Mouse (Mus musculus) kidney, adult 9 months (tissue): ENCODE measurements around the gene Rbms3.
A peak's percentile ranks its signal among the peaks of the same experiment; 100 is the strongest.

ENCODE experiments used
- DNase-seq: peaks from one replicate; pipeline ENCODE4 v3.0.0; 2022

Rbms3 gene

DNA sequence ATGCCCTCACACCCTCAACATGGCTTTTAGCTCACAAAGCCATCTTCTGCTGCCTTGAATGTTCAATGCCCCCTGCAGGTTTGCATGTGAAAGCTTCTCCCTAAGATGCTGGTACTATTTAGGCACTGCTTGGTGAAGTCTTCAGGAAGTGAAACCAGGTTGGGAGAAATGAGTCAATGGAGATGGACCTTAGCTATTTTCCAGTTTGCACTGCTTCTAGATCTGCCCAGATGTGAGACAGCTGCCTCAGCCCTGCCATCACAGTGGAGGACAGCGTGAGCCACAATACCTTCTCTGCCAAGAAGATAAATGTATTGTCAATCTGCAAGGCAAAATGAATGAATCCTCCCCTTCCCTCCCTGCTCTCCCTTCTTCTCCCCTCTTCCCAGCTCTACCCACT lies 599.8 kb downstream of the Rbms3 start:
- DNase-seq, result no peak

GRCm38 (mm10) chr9:117028586-117028985 lies 601.1 kb downstream of the Rbms3 start:
- no peak for DNase-seq

GRCm38 (mm10) chr9:117022086-117022485 lies 607.6 kb downstream of the Rbms3 start:
- DNase-seq, result no peak

DNA sequence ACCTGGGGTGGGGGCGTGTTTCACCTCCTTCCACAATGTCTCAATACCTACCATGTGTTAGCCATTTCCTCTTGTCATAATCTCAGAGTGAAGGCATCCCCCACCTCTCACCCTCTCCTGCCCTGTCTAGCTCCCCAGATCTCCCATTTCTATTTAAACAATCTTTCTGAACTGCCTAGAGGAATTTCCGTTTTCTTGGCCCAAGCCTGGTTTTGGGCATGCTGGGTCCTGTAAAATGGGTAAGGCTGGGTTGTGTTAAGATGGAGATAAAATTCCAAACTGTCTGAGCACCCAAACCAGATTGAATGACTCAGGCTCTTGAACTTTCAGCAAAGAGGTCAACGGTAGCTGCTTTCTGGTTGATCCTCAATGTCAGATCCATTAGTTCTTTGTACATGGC lies 608.2 kb downstream of the Rbms3 start:
- no peak for DNase-seq

DNA sequence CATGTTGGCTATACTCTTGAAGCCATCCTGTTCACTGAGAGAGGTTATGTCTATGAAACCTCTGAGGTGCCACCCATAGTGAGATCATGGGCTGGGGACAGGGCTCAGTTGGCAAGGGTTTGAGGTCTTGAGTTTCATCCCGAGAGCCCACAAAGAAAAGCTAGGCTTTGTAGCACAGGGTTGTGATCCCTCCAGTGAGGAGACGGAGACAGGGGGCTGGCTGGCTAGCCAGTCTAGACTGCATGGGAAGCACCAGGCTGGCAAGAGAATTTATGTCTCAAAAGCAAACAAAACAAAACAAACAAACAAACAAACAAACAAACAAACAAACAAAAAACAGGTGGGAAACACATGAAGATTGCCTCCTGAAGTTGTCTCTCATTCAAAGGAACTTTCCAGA lies 609.5 kb downstream of the Rbms3 start:
- no peak for DNase-seq

GRCm38 (mm10) chr9:117018741-117019163 lies 611.0 kb downstream of the Rbms3 start:
- DNase-seq, result peak; percentile 80

GRCm38 (mm10) chr9:117018301-117018700 lies 611.4 kb downstream of the Rbms3 start:
- DNase-seq, result no peak

GRCm38 (mm10) chr9:117016605-117017319 lies 613.0 kb downstream of the Rbms3 start:
- no peak for DNase-seq

GRCm38 (mm10) chr9:117013386-117013785 lies 616.3 kb downstream of the Rbms3 start:
- no peak for DNase-seq

DNA sequence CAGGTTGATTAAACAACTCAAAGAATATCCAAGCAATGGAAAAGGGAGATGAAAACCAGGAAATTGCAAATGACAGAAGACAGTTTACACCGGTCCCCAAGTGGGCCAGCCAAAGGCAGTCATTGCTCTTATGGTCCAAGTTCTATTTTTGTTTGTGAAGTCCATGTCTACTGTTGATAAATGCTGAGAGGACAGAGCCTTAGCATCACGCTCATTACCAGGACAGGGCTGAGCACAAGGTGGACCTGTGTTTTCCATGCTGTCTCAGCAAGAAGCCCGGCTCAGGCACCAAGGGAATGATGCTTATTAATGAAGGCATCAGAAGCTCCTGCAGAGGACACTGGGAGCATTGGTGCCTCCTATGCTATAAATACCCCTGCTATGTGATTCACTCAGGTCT lies 618.9 kb downstream of the Rbms3 start:
- DNase-seq, result no peak

DNA sequence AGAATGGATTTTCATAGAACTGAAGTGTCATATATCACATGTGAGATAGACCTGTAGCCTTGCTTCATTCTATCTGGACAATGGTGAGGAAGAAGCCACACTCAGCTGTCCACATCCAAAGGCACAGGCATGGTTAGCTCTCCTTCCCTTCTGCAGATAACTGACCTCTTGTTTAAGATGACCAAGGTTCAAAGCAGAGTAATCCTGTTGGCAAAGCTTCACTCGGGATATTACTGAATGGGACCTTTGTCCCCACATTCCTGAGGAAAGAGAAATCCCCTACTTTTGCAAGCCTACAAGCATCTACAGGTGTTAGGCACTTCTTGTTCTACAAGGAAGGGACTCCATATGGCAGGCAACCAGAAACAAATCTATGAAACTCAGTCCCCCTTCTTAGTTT lies 621.5 kb downstream of the Rbms3 start:
- peak; percentile 46 for DNase-seq

- peak; percentile 15 for DNase-seq
These were observed 627.6 kb downstream of the Rbms3 start for GRCm38 (mm10) chr9:117002083-117002482.

DNA sequence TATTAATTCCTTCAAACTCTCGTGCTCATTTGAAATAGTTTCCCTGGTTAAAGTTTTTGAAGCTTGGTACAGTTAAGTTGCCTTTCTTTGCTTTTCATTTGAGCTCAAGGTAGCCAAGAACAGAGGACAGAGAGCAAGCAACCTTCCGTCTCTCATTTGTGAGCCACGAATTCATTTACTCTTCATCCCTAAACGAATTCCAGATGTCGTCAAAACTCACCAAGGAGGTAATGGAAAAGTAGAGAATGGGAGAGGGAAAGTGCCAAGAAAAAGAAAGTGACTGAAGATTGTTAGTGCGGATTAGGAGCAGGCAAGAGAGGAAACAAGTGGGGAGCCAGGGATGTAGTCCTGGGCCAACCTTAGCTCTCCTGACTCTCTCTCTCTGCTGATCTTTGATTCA lies 630.5 kb downstream of the Rbms3 start:
- DNase-seq, result no peak

DNA sequence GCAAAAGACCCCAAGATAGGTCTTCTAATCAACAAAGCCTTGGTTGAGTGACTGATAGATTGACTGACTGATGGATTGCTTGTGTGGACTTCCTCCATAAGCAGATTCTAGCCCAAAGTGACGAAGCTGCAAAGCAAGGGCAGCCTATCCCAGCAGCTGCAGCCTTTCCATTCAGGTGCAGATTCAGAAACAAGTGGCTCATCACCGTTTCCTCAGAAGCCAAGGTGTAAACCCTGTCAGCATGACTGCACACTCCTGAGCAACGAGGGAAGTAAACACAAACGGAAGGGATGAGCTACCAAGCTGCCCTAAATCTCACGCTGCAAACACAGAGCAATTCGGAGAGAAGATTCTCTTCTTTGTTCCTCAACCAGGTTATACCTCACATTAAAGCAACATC lies 639.4 kb downstream of the Rbms3 start:
- DNase-seq, result no peak

- no peak for DNase-seq
These were observed 648.9 kb downstream of the Rbms3 start for GRCm38 (mm10) chr9:116980801-116981200.

GRCm38 (mm10) chr9:116977428-116977827 lies 652.3 kb downstream of the Rbms3 start:
- DNase-seq, result no peak

DNA sequence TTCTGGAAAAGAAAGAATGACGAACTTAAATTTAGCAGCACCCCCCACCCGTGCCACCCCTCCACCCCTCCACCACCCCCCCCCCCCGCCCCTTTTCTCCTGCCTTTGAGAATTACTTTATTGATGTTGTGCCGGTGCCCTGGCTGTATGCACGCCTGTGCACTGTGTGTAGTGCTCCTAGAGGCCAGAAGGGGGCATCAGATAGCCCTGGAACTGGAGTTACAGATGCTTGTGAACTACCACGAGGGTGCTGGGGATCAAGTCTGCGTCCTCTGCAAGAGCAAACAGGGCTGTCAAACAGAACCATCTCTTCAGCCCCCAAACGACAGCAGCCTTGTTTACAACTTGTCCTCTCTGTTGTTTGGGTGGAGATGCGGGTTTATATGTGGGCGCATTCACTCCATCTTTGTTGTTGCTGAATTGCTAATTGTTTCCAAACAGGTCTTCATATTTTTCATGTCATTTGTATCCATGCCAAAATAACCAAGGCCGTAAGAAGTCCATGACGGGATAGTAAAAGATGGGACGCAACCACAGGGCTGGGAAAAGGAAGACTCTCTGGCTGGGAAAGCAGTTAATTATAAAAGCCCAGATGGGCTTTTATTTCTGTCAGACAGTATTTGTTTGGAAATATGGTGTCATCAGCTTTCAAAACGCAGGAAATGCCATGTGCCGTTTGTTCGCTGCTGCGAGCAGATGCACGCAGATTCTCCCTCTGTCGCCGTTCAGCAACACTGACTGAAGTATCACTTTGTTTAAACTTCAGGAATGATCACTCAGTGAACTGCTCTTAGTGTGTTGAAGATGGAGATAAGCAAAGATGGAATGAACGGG lies 652.9 kb downstream of the Rbms3 start:
- DNase-seq, result peak; percentile 8

DNA sequence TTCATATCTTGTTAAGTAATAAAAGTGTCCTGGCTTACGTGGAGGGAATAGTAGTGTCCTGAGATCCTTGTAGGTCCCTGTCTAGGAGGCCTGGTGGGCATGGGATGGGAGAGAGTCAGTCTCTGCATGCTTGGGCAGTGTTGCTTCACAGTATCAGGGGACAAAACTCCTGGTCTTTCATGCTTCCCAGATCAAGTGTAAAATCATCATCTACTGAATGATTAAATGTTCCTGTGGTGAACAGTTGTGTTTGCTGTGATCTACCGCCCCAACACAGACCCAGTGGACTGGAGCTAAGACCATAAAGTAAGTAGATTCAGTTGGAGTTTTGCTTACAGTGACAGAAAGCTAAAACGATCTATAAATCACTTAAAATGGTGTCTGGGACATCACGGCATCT lies 654.4 kb downstream of the Rbms3 start:
- no peak for DNase-seq

DNA sequence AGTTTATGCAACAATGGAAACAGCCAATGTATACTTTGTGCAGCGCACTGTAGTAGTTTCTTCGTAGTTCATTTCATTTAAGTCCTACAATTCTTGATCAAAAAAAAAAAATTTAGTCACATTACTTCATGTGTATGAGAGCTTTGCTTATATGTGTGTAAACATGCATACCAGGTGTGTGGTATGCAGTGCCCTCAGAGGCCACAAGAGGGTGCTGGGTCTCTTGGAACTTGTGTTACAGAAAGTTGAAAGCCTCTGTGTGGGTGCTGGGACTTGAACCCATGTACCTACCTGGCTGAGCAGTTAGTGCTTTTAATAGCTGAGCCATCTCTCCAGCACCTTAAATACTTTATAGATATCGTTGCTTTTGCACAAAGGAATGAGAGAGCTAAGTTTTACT lies 655.6 kb downstream of the Rbms3 start:
- DNase-seq, result no peak

DNA sequence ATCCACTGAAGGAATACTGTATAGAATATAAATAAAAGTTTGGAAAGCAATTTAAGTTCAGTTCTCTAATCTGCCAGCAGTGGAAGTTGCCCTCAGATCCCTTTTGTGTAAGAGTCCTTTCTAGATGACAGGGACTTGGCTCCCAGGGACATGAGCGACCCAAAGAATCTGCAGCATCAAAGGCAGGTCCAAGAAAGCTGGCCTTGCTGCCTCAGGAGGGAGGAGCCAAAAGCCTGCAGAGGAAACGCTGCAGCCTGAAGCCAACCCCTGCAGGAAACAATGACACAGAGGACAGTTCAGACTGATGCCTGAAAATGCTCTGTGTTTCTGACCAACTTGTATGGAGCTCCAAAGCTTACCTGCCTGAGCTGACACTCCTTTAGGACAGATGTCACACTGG lies 656.1 kb downstream of the Rbms3 start:
- DNase-seq, result peak; percentile 37

DNA sequence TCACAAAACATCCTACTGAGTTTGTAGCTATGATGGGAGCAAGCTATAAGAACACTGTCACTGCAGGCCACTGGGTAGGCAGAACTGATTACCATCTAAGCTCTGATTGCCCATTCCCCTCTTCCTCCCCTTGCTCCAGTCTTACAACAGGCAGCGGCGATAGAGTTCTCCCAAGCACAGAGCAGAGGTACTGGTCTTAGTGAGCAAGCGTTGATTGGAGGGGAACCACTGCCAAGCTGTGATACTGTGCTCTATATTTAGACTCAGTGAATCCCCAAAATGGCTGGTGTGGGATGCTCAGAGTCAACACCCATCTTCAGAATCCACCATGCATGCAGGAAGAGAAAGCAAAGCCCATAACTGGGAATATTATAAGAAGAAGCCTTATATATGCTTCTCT lies 662.4 kb downstream of the Rbms3 start:
- DNase-seq, result no peak

DNA sequence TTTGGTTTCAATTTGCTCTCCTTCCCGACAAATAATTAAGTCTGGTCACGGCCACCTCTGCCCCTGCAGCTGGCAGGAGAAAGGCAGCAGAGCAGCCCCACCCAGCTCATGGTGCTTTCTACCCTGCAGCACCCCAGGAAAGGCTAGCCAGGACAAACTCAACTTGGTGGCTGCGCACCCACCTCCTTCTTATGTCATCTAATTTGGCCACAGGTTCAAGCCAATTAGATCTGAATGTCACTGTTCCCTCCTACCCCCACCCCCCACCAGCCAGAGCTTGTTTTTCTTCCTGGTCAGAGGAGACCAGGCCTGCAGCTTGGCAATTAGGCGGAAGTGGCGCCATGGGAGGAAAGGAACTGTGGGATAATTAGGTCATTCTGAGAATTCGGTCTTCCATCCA lies 664.0 kb downstream of the Rbms3 start:
- DNase-seq, result peak; percentile 6

- no peak for DNase-seq
These were observed 673.6 kb downstream of the Rbms3 start for GRCm38 (mm10) chr9:116956156-116956555.

GRCm38 (mm10) chr9:116948211-116948610 lies 681.5 kb downstream of the Rbms3 start:
- no peak for DNase-seq
